Mouse (Mus musculus): ENCODE results near the gene Pkib. TPM values are rescaled to one million over a fixed set of nuclear protein-coding genes. Genes with fewer than 3 reads are reported as not detected.
A peak's percentile ranks its signal among the peaks of the same experiment; 100 is the strongest.

Pkib gene
- polyA plus RNA-seq, 1 experiment from 2014 or later: 1.9 TPM

GRCm38 (mm10) chr10:57660505-57660904 lies 28.7 kb downstream of the Pkib start:
- Histone ChIP-seq H3K27ac (replicated peaks) (no peak overlapping the region), H3K27me3 (ENCODE audit: low read depth, poor library complexity, severe bottlenecking) (no peaks in the 10 kb centered on the region), H3K4me1 (no peaks in the 10 kb centered on the region), H3K4me3 (no peak overlapping the region), H3K36me3 (no peaks in the 10 kb centered on the region), H3K9me3 (replicated peaks) (no peaks in the 10 kb centered on the region)
- no peak for DNase-seq (ENCODE audit: low spot score)
- WGBS: 90% methylated on average over 3 of the region's 3 CpGs

GRCm38 (mm10) chr10:57663758-57664157 lies 32.0 kb downstream of the Pkib start:
- H3K9me3 ChIP-seq (replicated peaks): no peaks in the 10 kb centered on the region
- 95% methylated on average over 1 of the region's 1 CpGs for WGBS
- no peak for DNase-seq (ENCODE audit: low spot score)
- no peak overlapping the region for H3K4me3 ChIP-seq
- H3K27ac ChIP-seq (replicated peaks): no peak overlapping the region
- no peaks in the 10 kb centered on the region for H3K27me3 ChIP-seq (ENCODE audit: low read depth, poor library complexity, severe bottlenecking)
- no peaks in the 10 kb centered on the region for H3K4me1 ChIP-seq
- no peaks in the 10 kb centered on the region for H3K36me3 ChIP-seq

- no peaks in the 10 kb centered on the region for H3K36me3 ChIP-seq
- no peaks in the 10 kb centered on the region for H3K9me3 ChIP-seq (replicated peaks)
- no peak for DNase-seq (ENCODE audit: low spot score)
- H3K4me3 ChIP-seq: no peak overlapping the region
- H3K27me3 ChIP-seq (ENCODE audit: low read depth, poor library complexity, severe bottlenecking): no peaks in the 10 kb centered on the region
- no peaks in the 10 kb centered on the region for H3K4me1 ChIP-seq
- 94% methylated on average over 2 of the region's 2 CpGs for WGBS
- H3K27ac ChIP-seq (replicated peaks): no peak overlapping the region
These were observed 32.5 kb downstream of the Pkib start for GRCm38 (mm10) chr10:57664253-57664652.

- no peak for DNase-seq (ENCODE audit: low spot score)
- 0 out of 2 replicates have a peak, but pooled peaks cover 3% of the 10 kb centered on the region for H3K9me3 ChIP-seq (replicated peaks)
These were observed 44.0 kb downstream of the Pkib start for GRCm38 (mm10) chr10:57675740-57676139.

GRCm38 (mm10) chr10:57687999-57688398 lies 56.2 kb downstream of the Pkib start:
- H3K4me3 ChIP-seq: no peak overlapping the region
- no peak overlapping the region for H3K27ac ChIP-seq (replicated peaks)
- DNase-seq (ENCODE audit: low spot score): no peak
- 86% methylated on average over 3 of the region's 3 CpGs for WGBS
- no peaks in the 10 kb centered on the region for H3K36me3 ChIP-seq
- H3K9me3 ChIP-seq (replicated peaks): no peaks in the 10 kb centered on the region
- H3K4me1 ChIP-seq: no peaks in the 10 kb centered on the region
- H3K27me3 ChIP-seq (ENCODE audit: low read depth, poor library complexity, severe bottlenecking): no peaks in the 10 kb centered on the region

More at GRCm38 (mm10) chr10:57675740-57676139, 44.0 kb downstream of the Pkib start:
- no peak overlapping the region for H3K4me3 ChIP-seq
- no peaks in the 10 kb centered on the region for H3K4me1 ChIP-seq
- 0 out of 2 replicates have a peak overlapping the region, but pooled peaks have one; percentile 38 for H3K27ac ChIP-seq (replicated peaks)
- no peaks in the 10 kb centered on the region for H3K36me3 ChIP-seq
- no peaks in the 10 kb centered on the region for H3K27me3 ChIP-seq (ENCODE audit: low read depth, poor library complexity, severe bottlenecking)

- WGBS: 87% methylated on average over 2 of the region's 2 CpGs
- H3K27ac ChIP-seq (replicated peaks): no peak overlapping the region
- DNase-seq (ENCODE audit: low spot score): no peak
These were observed 58.4 kb downstream of the Pkib start for GRCm38 (mm10) chr10:57690161-57690560.

GRCm38 (mm10) chr10:57702246-57702645 lies 70.5 kb downstream of the Pkib start:
- WGBS: 87% methylated on average over 4 of the region's 4 CpGs
- no peaks in the 10 kb centered on the region for H3K9me3 ChIP-seq (replicated peaks)

More at GRCm38 (mm10) chr10:57690161-57690560, 58.4 kb downstream of the Pkib start:
- Histone ChIP-seq H3K27me3 (ENCODE audit: low read depth, poor library complexity, severe bottlenecking) (no peaks in the 10 kb centered on the region), H3K36me3 (no peaks in the 10 kb centered on the region), H3K4me1 (no peaks in the 10 kb centered on the region), H3K9me3 (replicated peaks) (no peaks in the 10 kb centered on the region), H3K4me3 (no peak overlapping the region)

GRCm38 (mm10) chr10:57721035-57721434 lies 89.3 kb downstream of the Pkib start:
- Histone ChIP-seq H3K36me3 (no peaks in the 10 kb centered on the region), H3K4me1 (no peaks in the 10 kb centered on the region), H3K27me3 (ENCODE audit: low read depth, poor library complexity, severe bottlenecking) (no peaks in the 10 kb centered on the region), H3K27ac (replicated peaks) (no peak overlapping the region), H3K4me3 (no peak overlapping the region), H3K9me3 (replicated peaks) (no peaks in the 10 kb centered on the region)
- no peak for DNase-seq (ENCODE audit: low spot score)

More at GRCm38 (mm10) chr10:57702246-57702645, 70.5 kb downstream of the Pkib start:
- Histone ChIP-seq H3K27ac (replicated peaks) (no peak overlapping the region), H3K4me1 (0 out of 2 replicates have a peak, but pooled peaks cover 6% of the 10 kb centered on the region), H3K36me3 (no peaks in the 10 kb centered on the region), H3K4me3 (no peak overlapping the region), H3K27me3 (ENCODE audit: low read depth, poor library complexity, severe bottlenecking) (no peaks in the 10 kb centered on the region)
- no peak for DNase-seq (ENCODE audit: low spot score)

GRCm38 (mm10) chr10:57722363-57722762 lies 90.6 kb downstream of the Pkib start:
- Histone ChIP-seq H3K36me3 (no peaks in the 10 kb centered on the region), H3K27me3 (ENCODE audit: low read depth, poor library complexity, severe bottlenecking) (no peaks in the 10 kb centered on the region), H3K4me3 (no peak overlapping the region), H3K4me1 (no peaks in the 10 kb centered on the region), H3K27ac (replicated peaks) (no peak overlapping the region), H3K9me3 (replicated peaks) (no peaks in the 10 kb centered on the region)
- WGBS: 84% methylated on average over 3 of the region's 3 CpGs
- no peak for DNase-seq (ENCODE audit: low spot score)

GRCm38 (mm10) chr10:57727666-57728065 lies 95.9 kb downstream of the Pkib start:
- H3K27me3 ChIP-seq (ENCODE audit: low read depth, poor library complexity, severe bottlenecking): no peaks in the 10 kb centered on the region
- no peaks in the 10 kb centered on the region for H3K36me3 ChIP-seq
- no peak overlapping the region for H3K4me3 ChIP-seq
- DNase-seq (ENCODE audit: low spot score): no peak
- H3K4me1 ChIP-seq: no peaks in the 10 kb centered on the region
- no peak overlapping the region for H3K27ac ChIP-seq (replicated peaks)
- WGBS: 88% methylated on average over 8 of the region's 8 CpGs
- H3K9me3 ChIP-seq (replicated peaks): no peaks in the 10 kb centered on the region

- Histone ChIP-seq H3K4me3 (no peak overlapping the region), H3K4me1 (no peaks in the 10 kb centered on the region), H3K36me3 (no peaks in the 10 kb centered on the region), H3K27ac (replicated peaks) (no peak overlapping the region), H3K27me3 (ENCODE audit: low read depth, poor library complexity, severe bottlenecking) (no peaks in the 10 kb centered on the region), H3K9me3 (replicated peaks) (no peaks in the 10 kb centered on the region)
- 85% methylated on average over 3 of the region's 3 CpGs for whole genome bisulfite sequencing
- DNase-seq (ENCODE audit: low spot score): no peak
These were observed 99.9 kb downstream of the Pkib start for GRCm38 (mm10) chr10:57731672-57732071.

- Histone ChIP-seq H3K27me3 (ENCODE audit: low read depth, poor library complexity, severe bottlenecking) (no peaks in the 10 kb centered on the region), H3K4me3 (no peak overlapping the region), H3K27ac (replicated peaks) (no peak overlapping the region), H3K36me3 (no peaks in the 10 kb centered on the region), H3K9me3 (replicated peaks) (no peaks in the 10 kb centered on the region), H3K4me1 (peaks cover 7% of the 10 kb centered on the region)
- WGBS: 84% methylated on average over 4 of the region's 4 CpGs
- DNase-seq (ENCODE audit: low spot score): no peak
These were observed 109.0 kb downstream of the Pkib start for GRCm38 (mm10) chr10:57740733-57741132.

- Histone ChIP-seq H3K36me3 (no peaks in the 10 kb centered on the region), H3K4me1 (peaks cover 8% of the 10 kb centered on the region), H3K27me3 (ENCODE audit: low read depth, poor library complexity, severe bottlenecking) (no peaks in the 10 kb centered on the region), H3K9me3 (replicated peaks) (no peaks in the 10 kb centered on the region), H3K4me3 (no peak overlapping the region), H3K27ac (replicated peaks) (no peak overlapping the region)
- 75% methylated on average over 2 of the region's 2 CpGs for WGBS
- DNase-seq (ENCODE audit: low spot score): no peak
These were observed 109.6 kb downstream of the Pkib start for GRCm38 (mm10) chr10:57741351-57741750.

- Histone ChIP-seq H3K4me3 (no peak overlapping the region), H3K27me3 (ENCODE audit: low read depth, poor library complexity, severe bottlenecking) (no peaks in the 10 kb centered on the region), H3K36me3 (no peaks in the 10 kb centered on the region), H3K9me3 (replicated peaks) (no peaks in the 10 kb centered on the region), H3K27ac (replicated peaks) (no peak overlapping the region), H3K4me1 (peaks cover 12% of the 10 kb centered on the region)
- WGBS: 74% methylated on average over 7 of the region's 7 CpGs
- DNase-seq (ENCODE audit: low spot score): no peak
These were observed 111.3 kb downstream of the Pkib start for GRCm38 (mm10) chr10:57743045-57743444.
